Mouse (Mus musculus) hindbrain, embryonic 16.5 days (tissue): Measurements from ENCODE around the gene AW549877. TPM values are rescaled to one million over a fixed set of nuclear protein-coding genes. Genes with fewer than 3 reads are reported as not detected.

Source experiments
- ATAC-seq: fragments of 200-750 bp; cut with Nextera tagmentation; 2 replicates; pipeline ENCODE4 v1.8.0; 2017; ENCODE audit warnings: moderate TSS enrichment, moderate library complexity
- H3K27ac ChIP-seq: fragments of 300-500 bp; sonication (generic); 2 replicates; pipeline ENCODE4 v1.5.1; 2014; ENCODE audit warnings: low read depth, mild to moderate bottlenecking, control low read depth, low read length, moderate library complexity
- H3K27me3 ChIP-seq: fragments of 300-500 bp; sonication (generic); replicated peaks from 2 replicates; pipeline ENCODE4 v1.6.1; 2014; ENCODE audit warnings: low read length; ENCODE audit not compliant: control insufficient read depth, insufficient read depth
- H3K36me3 ChIP-seq: fragments of 300-500 bp; sonication (generic); 2 replicates; pipeline ENCODE4 v1.6.1; 2014; ENCODE audit warnings: mild to moderate bottlenecking, low read length, moderate library complexity, mixed read lengths; ENCODE audit not compliant: control insufficient read depth, insufficient read depth
- H3K4me1 ChIP-seq: fragments of 300-500 bp; sonication (generic); 2 replicates; pipeline ENCODE4 v1.6.1; 2014; ENCODE audit warnings: low read depth, low read length; ENCODE audit not compliant: control insufficient read depth, insufficient read depth
- H3K4me2 ChIP-seq: fragments of 300-500 bp; sonication (generic); 2 replicates; pipeline ENCODE4 v1.6.1; 2014; ENCODE audit warnings: mild to moderate bottlenecking, low read length, control low read depth, moderate library complexity
- H3K4me3 ChIP-seq: fragments of 300-500 bp; sonication (generic); 2 replicates; pipeline ENCODE4 v1.5.1; 2014; ENCODE audit warnings: mild to moderate bottlenecking, low read length, control low read depth, moderate library complexity
- H3K9ac ChIP-seq: fragments of 300-500 bp; sonication (generic); 2 replicates; pipeline ENCODE4 v1.6.1; 2014; ENCODE audit warnings: low read depth, mild to moderate bottlenecking, control low read depth, low read length, moderate library complexity
- H3K9me3 ChIP-seq: fragments of 300-500 bp; sonication (generic); 2 replicates; pipeline ENCODE4 v1.6.1; 2014; ENCODE audit warnings: mild to moderate bottlenecking, low read length, moderate library complexity; ENCODE audit not compliant: control insufficient read depth
- WGBS: fragments of 180-500 bp; shearing (Covaris S2); extraction: QIAGEN DNeasy Blood & Tissue Kit; methylation state at CpG from one replicate; pipeline ENCODE4 v1.1.7; 2014; 5-methylcytosine and 5-hydroxymethylcytosine counted together
- polyA plus RNA-seq: library from polyadenylated mRNA; unstranded; fragments of >200 nt; fragmentation: Nextera tagmentation; extraction: Ambion mirVana; gene quantifications from 2 replicates; pipeline ENCODE4 v1.2.1, GENCODE M21; 2015

Gene AW549877
- polyA plus RNA-seq, 1 experiment from 2014 or later, result 34.4 TPM

DNA sequence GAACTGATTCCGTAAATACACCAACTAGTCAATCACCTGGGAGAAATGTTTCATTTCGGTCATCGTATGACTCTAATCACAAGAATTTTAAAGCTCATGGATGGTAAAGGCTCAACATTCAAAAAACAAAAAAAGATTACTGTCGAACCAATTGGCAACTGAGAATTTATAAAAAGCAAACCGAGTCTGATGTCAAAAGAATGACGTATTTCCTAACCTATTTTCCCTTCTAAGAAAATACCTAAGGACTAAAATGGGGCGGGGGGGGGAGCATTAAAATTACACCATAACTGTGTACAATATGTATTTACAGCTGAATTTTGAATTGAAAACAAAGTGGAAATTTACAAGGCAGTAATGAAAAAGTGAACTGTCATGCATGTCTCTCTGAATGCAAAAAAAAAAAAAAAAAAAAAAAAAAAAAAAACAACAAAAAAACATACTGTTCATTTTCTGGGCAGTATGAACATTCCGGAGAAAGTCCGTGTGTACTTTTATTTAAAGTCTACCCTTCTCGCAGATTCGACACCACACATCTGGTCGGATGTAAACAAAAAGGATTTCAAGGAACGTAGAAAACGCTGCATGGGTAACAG lies 594 bp downstream of the AW549877 start:
- Histone ChIP-seq H3K27me3 (no peaks in the 10 kb centered on the region), H3K4me1 (peaks cover 8% of the 10 kb centered on the region), H3K9ac (peak overlapping the region; percentile 82), H3K9me3 (no peaks in the 10 kb centered on the region), H3K27ac (peak overlapping the region; percentile 90), H3K4me3 (peak overlapping the region; percentile 78), H3K36me3 (peaks cover 6% of the 10 kb centered on the region; the same call in 1 of the 2 replicates), H3K4me2 (peak overlapping the region; percentile 51)
- 24% methylated on average over 14 of the region's 14 CpGs for WGBS
- no peak for ATAC-seq

DNA sequence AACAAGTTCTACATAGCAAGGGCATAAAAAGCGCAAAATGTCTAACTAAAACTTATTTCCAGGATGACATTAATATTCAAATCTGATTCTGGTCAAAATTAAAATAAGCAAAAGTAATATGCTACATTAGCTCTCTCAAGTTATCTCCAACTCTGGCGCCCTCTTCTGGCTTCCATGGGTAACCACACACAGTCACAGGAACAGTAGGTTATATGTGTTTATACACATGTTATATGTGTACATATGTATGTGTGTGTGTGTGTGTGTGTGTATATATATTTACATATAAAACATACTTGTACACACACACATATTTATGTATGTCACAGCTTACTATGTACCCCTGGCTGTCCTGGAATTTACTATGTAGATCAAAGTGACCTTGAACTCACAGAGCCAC lies 7.6 kb downstream of the AW549877 start:
- ATAC-seq, result no peak
- Histone ChIP-seq H3K27ac (no peak overlapping the region), H3K4me1 (no peaks in the 10 kb centered on the region), H3K9ac (no peak overlapping the region), H3K9me3 (no peaks in the 10 kb centered on the region), H3K4me2 (no peak overlapping the region), H3K36me3 (peaks cover 21% of the 10 kb centered on the region), H3K27me3 (no peaks in the 10 kb centered on the region), H3K4me3 (no peak overlapping the region)
- 75% methylated on average over 2 of the region's 2 CpGs for WGBS

DNA sequence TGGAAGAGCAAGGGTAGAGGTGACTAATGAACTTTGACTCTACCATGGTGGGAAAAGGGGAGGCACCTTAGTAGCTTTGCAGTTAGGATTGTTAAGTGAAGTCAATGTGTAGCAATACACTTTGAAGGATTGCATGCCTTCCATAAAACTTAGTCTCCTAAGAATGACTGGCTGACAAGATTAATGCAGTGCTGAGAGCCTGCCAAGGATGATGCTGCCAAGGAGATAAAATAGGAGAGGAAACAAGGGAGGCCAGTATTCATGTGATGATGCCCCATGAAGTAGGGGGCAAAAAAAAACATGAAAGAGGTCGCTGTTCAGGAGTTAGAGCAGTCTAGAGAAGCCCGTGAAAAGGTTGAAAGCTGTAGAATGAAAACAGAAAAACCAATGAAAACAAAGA lies 10.7 kb downstream of the AW549877 start:
- peaks cover 15% of the 10 kb centered on the region for H3K36me3 ChIP-seq
- H3K4me2 ChIP-seq, result no peak overlapping the region
- no peak overlapping the region for H3K9ac ChIP-seq
- no peak overlapping the region for H3K27ac ChIP-seq
- H3K4me1 ChIP-seq, result no peaks in the 10 kb centered on the region; the same call in 1 of the 2 replicates
- no peaks in the 10 kb centered on the region for H3K27me3 ChIP-seq
- H3K4me3 ChIP-seq, result no peak overlapping the region
- no peak for ATAC-seq
- no peaks in the 10 kb centered on the region for H3K9me3 ChIP-seq
- WGBS, result 76% methylated on average over 2 of the region's 2 CpGs

DNA sequence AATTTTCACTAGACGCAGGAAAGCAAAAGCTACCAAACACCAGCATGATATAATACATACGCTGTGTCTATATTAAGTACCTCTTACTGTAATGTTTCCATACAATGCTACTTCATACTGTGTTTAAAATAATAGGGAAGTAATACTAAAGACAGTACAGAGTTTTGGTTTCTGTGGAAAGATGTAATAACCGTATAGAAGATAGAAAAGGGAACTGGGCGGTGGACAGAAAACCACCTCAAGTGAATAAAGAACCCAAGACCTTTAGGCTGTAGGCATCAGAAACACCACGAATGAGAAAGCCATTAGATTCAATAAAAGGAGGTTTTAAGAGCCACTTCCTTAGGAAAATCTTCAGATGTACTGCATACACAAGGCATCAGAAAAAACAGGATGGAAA lies 12.8 kb downstream of the AW549877 start:
- no peak for ATAC-seq

DNA sequence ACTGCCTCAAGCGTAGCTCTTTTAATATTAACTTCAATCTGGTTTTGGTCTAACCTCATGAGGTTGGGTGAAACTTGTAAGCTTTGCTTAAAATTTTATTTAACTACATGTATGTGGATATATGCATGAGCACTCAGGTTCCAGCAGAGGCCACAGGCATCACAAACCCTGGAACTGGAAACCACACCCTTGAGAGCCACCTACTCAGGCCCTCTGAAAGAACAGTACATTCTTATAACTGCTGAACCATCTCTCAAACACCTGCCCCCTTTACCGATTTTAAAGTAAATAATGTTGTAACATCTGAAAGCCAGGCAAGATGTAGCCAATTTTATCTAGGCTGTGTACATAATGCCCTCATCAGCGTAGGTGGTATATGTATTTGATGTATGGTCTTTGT lies 15.7 kb downstream of the AW549877 start:
- Histone ChIP-seq H3K4me1 (no peaks in the 10 kb centered on the region; the same call in 1 of the 2 replicates), H3K9ac (no peak overlapping the region; the same call in 1 of the 2 replicates), H3K27me3 (no peaks in the 10 kb centered on the region), H3K9me3 (no peaks in the 10 kb centered on the region), H3K36me3 (peaks cover 3% of the 10 kb centered on the region; the same call in 1 of the 2 replicates), H3K4me3 (peak overlapping the region; percentile 61; the same call in 1 of the 2 replicates), H3K27ac (peak overlapping the region; percentile 95), H3K4me2 (peak overlapping the region; percentile 61)
- WGBS, result 84% methylated on average over 3 of the region's 3 CpGs
- ATAC-seq, result 0 out of 2 replicates have a peak, but pooled peaks have one; percentile 4

More for the DNA sequence above, 12.8 kb downstream of the AW549877 start:
- H3K4me2 ChIP-seq, result no peak overlapping the region
- H3K4me1 ChIP-seq, result no peaks in the 10 kb centered on the region; the same call in 1 of the 2 replicates
- H3K36me3 ChIP-seq, result peaks cover 7% of the 10 kb centered on the region
- H3K4me3 ChIP-seq, result no peak overlapping the region
- no peaks in the 10 kb centered on the region for H3K27me3 ChIP-seq
- H3K27ac ChIP-seq, result no peak overlapping the region
- H3K9ac ChIP-seq, result no peak overlapping the region
- WGBS, result 96% methylated on average over 5 of the region's 5 CpGs
- no peaks in the 10 kb centered on the region for H3K9me3 ChIP-seq

DNA sequence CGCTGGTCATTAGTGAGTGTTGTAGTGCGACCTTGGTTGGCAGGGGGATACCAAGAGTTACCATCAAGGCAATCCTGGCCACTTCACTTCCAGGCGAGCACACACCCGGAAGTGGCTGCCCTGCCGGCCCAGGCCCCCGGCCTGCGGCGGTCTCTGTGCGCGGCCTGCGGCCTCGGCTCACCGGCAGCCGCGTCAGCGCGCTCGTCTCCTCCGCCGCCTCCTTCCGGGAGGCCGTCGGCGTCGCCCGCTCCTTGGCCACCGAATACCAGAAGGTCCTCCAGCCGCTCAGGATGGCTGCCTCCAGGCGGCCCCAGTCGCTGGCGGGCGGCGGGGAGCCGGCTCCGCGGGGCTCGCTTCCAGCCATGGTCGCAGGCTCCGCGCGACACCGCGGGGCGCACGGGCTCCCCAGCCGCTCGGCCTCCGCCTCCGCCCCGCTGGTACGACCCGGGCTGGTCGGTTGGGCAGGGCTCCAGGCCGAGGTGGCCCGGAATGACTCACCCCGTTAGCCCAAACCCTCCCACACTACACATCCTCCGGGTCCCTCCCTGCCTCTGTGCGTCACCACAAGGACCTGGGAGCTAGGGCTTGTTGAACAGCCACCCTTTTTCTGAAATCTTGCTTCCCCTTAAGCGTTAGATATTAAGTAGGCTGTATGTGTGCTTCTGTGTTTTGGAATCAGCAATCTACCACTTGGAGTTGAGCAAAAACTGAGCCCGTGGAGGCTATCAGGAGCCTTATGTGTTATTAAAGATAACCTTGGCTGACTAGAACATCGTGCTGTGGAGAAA lies 16.3 kb downstream of the AW549877 start, which contains the start of gene Fbxo4:
TSS of gene Fbxo4 (minus strand) at position 513 of the 788 bp plus-strand sequence.
- Histone ChIP-seq H3K27ac (peak within 1 kb of the TSS; percentile 95), H3K4me1 (no peaks in the 10 kb centered on the region; the same call in 1 of the 2 replicates), H3K9ac (peak within 1 kb of the TSS; percentile 88), H3K9me3 (no peaks in the 10 kb centered on the region), H3K4me3 (peak within 1 kb of the TSS; percentile 61), H3K27me3 (no peaks in the 10 kb centered on the region), H3K36me3 (peaks cover 3% of the 10 kb centered on the region; the same call in 1 of the 2 replicates), H3K4me2 (peak within 1 kb of the TSS; percentile 61)
- WGBS, result 1% methylated on average over 52 of the region's 61 CpGs
- ATAC-seq, result peak; percentile 96

DNA sequence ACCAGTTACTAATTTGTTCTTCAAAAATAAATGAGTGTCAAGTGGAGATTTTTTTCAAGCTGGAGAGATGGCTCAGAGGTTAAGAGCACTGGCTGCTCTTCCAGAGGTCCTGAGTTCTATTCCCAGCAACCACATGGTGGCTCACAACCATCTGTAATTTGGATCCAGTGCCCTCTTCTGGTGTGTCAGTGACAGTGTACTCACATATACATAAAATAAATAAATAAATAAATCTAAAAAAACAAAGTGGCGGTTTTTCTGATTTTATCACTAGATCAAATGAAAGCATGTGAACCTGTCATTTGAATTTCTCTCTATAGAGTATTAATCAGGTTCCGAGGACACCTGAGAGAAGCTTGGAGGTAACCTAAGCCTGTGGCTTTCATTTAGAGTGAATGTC lies 17.3 kb downstream of the AW549877 start:
- Histone ChIP-seq H3K27me3 (no peaks in the 10 kb centered on the region), H3K9me3 (no peaks in the 10 kb centered on the region), H3K4me3 (no peak overlapping the region), H3K4me1 (no peaks in the 10 kb centered on the region; the same call in 1 of the 2 replicates), H3K36me3 (no peaks in the 10 kb centered on the region), H3K9ac (no peak overlapping the region), H3K27ac (no peak overlapping the region), H3K4me2 (no peak overlapping the region)
- ATAC-seq, result no peak
- WGBS, result 90% methylated on average over 2 of the region's 2 CpGs

DNA sequence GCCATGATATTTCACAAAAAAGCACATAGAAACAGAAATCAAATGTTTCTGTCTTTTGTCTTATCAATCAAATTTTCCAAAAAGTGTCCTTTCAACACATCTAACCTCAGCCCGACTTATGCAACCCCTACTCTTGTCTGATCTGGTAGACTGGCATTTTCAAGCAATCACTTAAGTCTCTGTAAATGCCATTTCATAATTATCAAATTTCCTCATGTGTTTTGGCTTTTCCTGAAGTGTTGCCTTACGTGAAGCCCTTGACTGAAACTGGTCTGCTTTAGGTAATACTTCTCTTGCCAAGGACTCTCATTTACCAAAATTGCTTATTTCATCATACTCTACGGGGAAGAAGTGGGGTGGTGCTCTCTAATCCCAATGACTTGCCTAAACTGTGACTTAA lies 22.2 kb downstream of the AW549877 start:
- no peak for ATAC-seq

DNA sequence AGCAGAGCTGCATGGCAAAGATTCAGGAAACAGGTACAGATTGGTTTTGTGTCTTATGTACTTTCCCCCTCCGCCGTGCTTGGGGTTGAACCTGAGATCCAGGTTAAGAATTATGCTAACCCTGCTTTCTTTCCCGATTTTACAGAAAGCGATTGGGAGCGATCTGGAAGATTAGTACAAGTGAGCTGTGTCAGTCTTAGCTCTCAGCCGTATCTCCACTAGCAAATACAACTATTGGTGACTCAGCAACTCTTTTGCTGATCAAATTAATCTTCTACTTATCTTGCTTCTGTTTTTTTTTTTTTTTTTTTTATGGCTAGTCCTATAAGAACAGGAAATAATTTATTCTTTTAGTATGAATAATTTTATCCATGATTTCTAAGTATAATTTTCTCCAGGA lies 25.4 kb downstream of the AW549877 start:
- Histone ChIP-seq H3K27me3 (no peaks in the 10 kb centered on the region), H3K36me3 (no peaks in the 10 kb centered on the region), H3K9ac (no peak overlapping the region), H3K4me3 (no peak overlapping the region), H3K9me3 (no peaks in the 10 kb centered on the region), H3K4me2 (no peak overlapping the region), H3K27ac (no peak overlapping the region), H3K4me1 (no peaks in the 10 kb centered on the region)
- WGBS, result 95% methylated on average over 6 of the region's 6 CpGs
- ATAC-seq, result no peak

More for the DNA sequence above, 22.2 kb downstream of the AW549877 start:
- Histone ChIP-seq H3K27ac (no peak overlapping the region), H3K4me1 (no peaks in the 10 kb centered on the region), H3K4me2 (no peak overlapping the region), H3K4me3 (no peak overlapping the region), H3K27me3 (no peaks in the 10 kb centered on the region), H3K9ac (no peak overlapping the region), H3K9me3 (no peaks in the 10 kb centered on the region), H3K36me3 (no peaks in the 10 kb centered on the region)
- WGBS, result 93% methylated on average over 3 of the region's 3 CpGs
